Mouse (Mus musculus): ENCODE data around the gene Phf1.

DNA sequence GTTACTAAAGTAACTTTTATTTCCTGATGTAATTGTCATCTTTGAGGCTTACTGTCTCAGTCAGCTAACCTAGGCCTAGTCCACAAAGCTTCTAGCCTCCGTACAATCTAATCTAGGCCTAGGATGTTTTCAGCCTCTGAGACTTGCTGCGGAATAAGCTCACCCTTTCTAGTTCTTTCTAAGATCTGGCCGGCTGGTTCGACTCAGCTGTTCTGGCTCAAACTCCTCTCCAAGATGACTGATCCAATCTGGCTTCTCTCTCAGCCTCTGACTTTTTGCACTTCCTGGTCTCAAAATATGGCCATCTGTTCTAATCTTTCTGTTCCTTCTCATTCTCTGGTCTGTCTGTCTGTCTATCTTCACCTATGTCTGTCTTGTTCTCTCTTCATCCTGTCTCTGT, 50.5 kb downstream of the Phf1 start:
- TF ChIP-seq CTCF (IDR thresholded peaks at IDR 0.05; ENCODE audit: insufficient read depth, low read length): no peak
- no peak for TF ChIP-seq POLR2A (IDR thresholded peaks at IDR 0.05; ENCODE audit: borderline replicate concordance, extremely low read depth, low read depth, low read length)

Measured in lung, adult 2 months (tissue).